Mouse (Mus musculus): Measurements from ENCODE around the gene Aldh1a2. TPM values are rescaled to one million over a fixed set of nuclear protein-coding genes. Genes with fewer than 3 reads are reported as not detected.

The Aldh1a2 gene
- polyA plus RNA-seq (2012; rRNA removed) = 0.56 and 0.61 TPM in 2 replicates

- Histone ChIP-seq H3K4me3 (ENCODE audit: extremely low read depth, insufficient read depth, insufficient read length) (peak within 1 kb of the TSS; percentile 52; the same call in 1 of the 2 replicates), H3K27ac (ENCODE audit: insufficient read depth, low read length) (no peak within 1 kb of the TSS), H3K36me3 (ENCODE audit: control insufficient read depth, insufficient read depth, low read length) (no peaks in the 10 kb centered on the region), H3K27me3 (ENCODE audit: control insufficient read depth, insufficient read depth, low read length) (peaks cover 29% of the 10 kb centered on the region), H3K4me1 (ENCODE audit: control insufficient read depth, insufficient read depth, insufficient read length) (peaks cover 16% of the 10 kb centered on the region)
- peak in 1 of 2 experiments; percentile 47 for DNase-seq (ENCODE audit: low read depth in 1 of 2, low spot score in 2 of 2)
- 2% methylated on average over 92 of the region's 97 CpGs for WGBS
- TF ChIP-seq POLR2A (IDR thresholded peaks at IDR 0.05; ENCODE audit: low read depth, low read length) (no peak), CTCF (IDR thresholded peaks at IDR 0.05; ENCODE audit: extremely low read depth, insufficient read depth, insufficient read length, insufficient replicate concordance) (peak; percentile 39; the same call in 1 of the 2 replicates)
These were observed at the start of gene Aldh1a2 for GRCm38 (mm10) chr9:71215248-71216035. Gene Aldh1a2, plus strand, starts transcription at chr9:71215789.

- TF ChIP-seq POLR2A (IDR thresholded peaks at IDR 0.05; ENCODE audit: low read depth, low read length) = no peak
- no peak for TF ChIP-seq CTCF (IDR thresholded peaks at IDR 0.05; ENCODE audit: extremely low read depth, insufficient read depth, insufficient read length, insufficient replicate concordance)
- no peak overlapping the region for H3K4me3 ChIP-seq (ENCODE audit: extremely low read depth, insufficient read depth, insufficient read length)
- DNase-seq (ENCODE audit: low read depth in 1 of 2, low spot score in 2 of 2) = no peak
- 55% methylated on average over 5 of the region's 5 CpGs for WGBS
- no peak overlapping the region for H3K27ac ChIP-seq (ENCODE audit: insufficient read depth, low read length)
- no peaks in the 10 kb centered on the region; the same call in 1 of the 2 replicates for H3K4me1 ChIP-seq (ENCODE audit: control insufficient read depth, insufficient read depth, insufficient read length)
- no peaks in the 10 kb centered on the region for H3K27me3 ChIP-seq (ENCODE audit: control insufficient read depth, insufficient read depth, low read length)
- no peaks in the 10 kb centered on the region for H3K36me3 ChIP-seq (ENCODE audit: control insufficient read depth, insufficient read depth, low read length)
These were observed 49.4 kb upstream of the Aldh1a2 start for GRCm38 (mm10) chr9:71166019-71166705.

- WGBS = 45% methylated on average over 5 of the region's 5 CpGs
- TF ChIP-seq CTCF (IDR thresholded peaks at IDR 0.05; ENCODE audit: extremely low read depth, insufficient read depth, insufficient read length, insufficient replicate concordance) = no peak
- no peak for TF ChIP-seq POLR2A (IDR thresholded peaks at IDR 0.05; ENCODE audit: low read depth, low read length)
- DNase-seq (ENCODE audit: low read depth in 1 of 2, low spot score in 2 of 2) = no peak
- no peaks in the 10 kb centered on the region for H3K27me3 ChIP-seq (ENCODE audit: control insufficient read depth, insufficient read depth, low read length)
- H3K4me1 ChIP-seq (ENCODE audit: control insufficient read depth, insufficient read depth, insufficient read length) = no peaks in the 10 kb centered on the region; the same call in 1 of the 2 replicates
- H3K27ac ChIP-seq (ENCODE audit: insufficient read depth, low read length) = no peak overlapping the region
- H3K36me3 ChIP-seq (ENCODE audit: control insufficient read depth, insufficient read depth, low read length) = no peaks in the 10 kb centered on the region
- H3K4me3 ChIP-seq (ENCODE audit: extremely low read depth, insufficient read depth, insufficient read length) = no peak overlapping the region
These were observed 48.6 kb upstream of the Aldh1a2 start for GRCm38 (mm10) chr9:71166871-71167465.

DNA sequence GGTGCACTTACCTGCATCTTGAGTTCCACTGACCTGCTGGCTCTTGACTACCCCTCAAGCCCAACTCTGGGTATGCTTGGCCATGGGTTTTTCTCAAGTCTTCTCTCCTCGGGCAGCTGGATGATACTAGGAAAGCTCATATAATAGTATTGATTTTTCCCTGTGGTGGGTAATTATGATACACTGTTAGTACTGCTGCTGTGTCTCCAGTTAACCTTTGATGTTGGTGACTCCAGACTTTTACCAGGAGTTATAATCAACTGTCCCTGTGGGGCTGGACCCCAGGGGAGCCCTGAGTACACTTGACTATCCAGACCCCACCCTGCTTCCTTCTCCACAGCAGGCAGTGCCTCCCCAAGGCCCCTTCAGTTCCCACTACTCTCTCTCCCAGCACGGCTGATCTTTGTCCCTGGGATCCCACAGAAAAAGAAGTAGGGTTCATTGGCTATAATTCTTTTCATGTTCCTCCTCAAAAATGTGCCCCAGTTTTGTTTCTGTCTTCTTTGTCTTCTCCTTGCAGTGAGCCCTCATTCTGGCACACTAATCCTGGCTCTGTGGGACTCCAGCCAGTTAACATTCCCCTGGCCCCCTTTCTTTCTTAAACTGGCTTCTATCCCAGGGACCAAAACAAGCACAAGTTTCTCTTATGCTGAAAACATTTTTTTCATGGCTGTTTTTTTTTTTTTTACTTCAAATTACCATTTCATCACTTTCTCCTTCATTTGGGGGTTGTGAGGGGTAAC, 47.9 kb upstream of the Aldh1a2 start:
- DNase-seq (ENCODE audit: low read depth in 1 of 2, low spot score in 2 of 2) = no peak
- no peak overlapping the region for H3K27ac ChIP-seq (ENCODE audit: insufficient read depth, low read length)
- no peak overlapping the region for H3K4me3 ChIP-seq (ENCODE audit: extremely low read depth, insufficient read depth, insufficient read length)
- no peaks in the 10 kb centered on the region for H3K27me3 ChIP-seq (ENCODE audit: control insufficient read depth, insufficient read depth, low read length)
- no peaks in the 10 kb centered on the region; the same call in 1 of the 2 replicates for H3K4me1 ChIP-seq (ENCODE audit: control insufficient read depth, insufficient read depth, insufficient read length)
- no peaks in the 10 kb centered on the region for H3K36me3 ChIP-seq (ENCODE audit: control insufficient read depth, insufficient read depth, low read length)
- WGBS = 57% methylated on average over 2 of the region's 2 CpGs
- TF ChIP-seq POLR2A (IDR thresholded peaks at IDR 0.05; ENCODE audit: low read depth, low read length) = no peak
- no peak for TF ChIP-seq CTCF (IDR thresholded peaks at IDR 0.05; ENCODE audit: extremely low read depth, insufficient read depth, insufficient read length, insufficient replicate concordance)

DNA sequence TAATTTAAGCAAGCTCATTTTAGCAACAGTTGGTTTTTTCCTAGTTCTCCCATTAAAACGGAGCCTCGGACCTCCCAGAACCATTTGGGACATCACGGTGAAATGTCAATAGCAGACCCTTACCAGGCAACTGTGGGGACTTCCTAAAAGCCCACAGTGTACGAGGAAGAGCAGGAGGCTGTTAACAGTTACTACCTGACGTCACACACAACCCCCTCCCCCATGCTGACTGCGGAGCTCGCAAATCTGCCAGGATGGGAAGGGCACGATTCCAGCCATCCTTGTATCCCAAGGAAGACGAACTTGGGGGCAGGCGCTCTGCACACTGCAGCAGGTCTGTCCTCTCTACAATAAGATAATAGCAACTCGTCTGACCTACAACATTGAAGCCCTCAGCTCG, 47.1 kb upstream of the Aldh1a2 start, which contains the start of gene Aqp9:
TSS of gene Aqp9 (minus strand) at position 172 of the 400 bp plus-strand sequence.
- Histone ChIP-seq H3K36me3 (ENCODE audit: control insufficient read depth, insufficient read depth, low read length) (no peaks in the 10 kb centered on the region), H3K4me3 (ENCODE audit: extremely low read depth, insufficient read depth, insufficient read length) (no peak within 1 kb of the TSS), H3K27ac (ENCODE audit: insufficient read depth, low read length) (no peak within 1 kb of the TSS), H3K27me3 (ENCODE audit: control insufficient read depth, insufficient read depth, low read length) (no peaks in the 10 kb centered on the region), H3K4me1 (ENCODE audit: control insufficient read depth, insufficient read depth, insufficient read length) (no peaks in the 10 kb centered on the region; the same call in 1 of the 2 replicates)
- WGBS = 73% methylated on average over 12 of the region's 12 CpGs
- DNase-seq (ENCODE audit: low read depth in 1 of 2, low spot score in 2 of 2) = no peak
- no peak for TF ChIP-seq CTCF (IDR thresholded peaks at IDR 0.05; ENCODE audit: extremely low read depth, insufficient read depth, insufficient read length, insufficient replicate concordance)
- no peak for TF ChIP-seq POLR2A (IDR thresholded peaks at IDR 0.05; ENCODE audit: low read depth, low read length)

- DNase-seq (ENCODE audit: low read depth in 1 of 2, low spot score in 2 of 2) = no peak
- TF ChIP-seq CTCF (IDR thresholded peaks at IDR 0.05; ENCODE audit: extremely low read depth, insufficient read depth, insufficient read length, insufficient replicate concordance) = no peak
- TF ChIP-seq POLR2A (IDR thresholded peaks at IDR 0.05; ENCODE audit: low read depth, low read length) = no peak
- 82% methylated on average over 9 of the region's 9 CpGs for WGBS
- Histone ChIP-seq H3K4me3 (ENCODE audit: extremely low read depth, insufficient read depth, insufficient read length) (no peak overlapping the region), H3K27ac (ENCODE audit: insufficient read depth, low read length) (no peak overlapping the region), H3K27me3 (ENCODE audit: control insufficient read depth, insufficient read depth, low read length) (no peaks in the 10 kb centered on the region), H3K4me1 (ENCODE audit: control insufficient read depth, insufficient read depth, insufficient read length) (0 out of 2 replicates have a peak, but pooled peaks cover 2% of the 10 kb centered on the region), H3K36me3 (ENCODE audit: control insufficient read depth, insufficient read depth, low read length) (no peaks in the 10 kb centered on the region)
These were observed 42.1 kb upstream of the Aldh1a2 start for GRCm38 (mm10) chr9:71173533-71173932.
